Mouse (Mus musculus): Measurements from ENCODE around the gene Rfxank. TPM values are rescaled to one million over a fixed set of nuclear protein-coding genes. Genes with fewer than 3 reads are reported as not detected.

Rfxank gene
- total RNA-seq, 2 experiments from 2014 or later, result 16.0 to 16.4 TPM

- no peak for DNase-seq (ENCODE audit: low spot score in 2 of 2)
Observed at GRCm38 (mm10) chr8:70112401-70113016, 26.4 kb downstream of the Rfxank start.

- no peak for DNase-seq (ENCODE audit: low spot score in 2 of 2)
Observed at GRCm38 (mm10) chr8:70111192-70111795, 27.7 kb downstream of the Rfxank start.

GRCm38 (mm10) chr8:70110451-70110850, 28.5 kb downstream of the Rfxank start:
- no peak for DNase-seq (ENCODE audit: low spot score in 2 of 2)

GRCm38 (mm10) chr8:70104922-70105321, 34.0 kb downstream of the Rfxank start:
- no peak for DNase-seq (ENCODE audit: low spot score in 2 of 2)

GRCm38 (mm10) chr8:70104506-70104905, 34.4 kb downstream of the Rfxank start:
- peak in 1 of 2 experiments; percentile 64 for DNase-seq (ENCODE audit: low spot score in 2 of 2)

GRCm38 (mm10) chr8:70100241-70100640, 38.7 kb downstream of the Rfxank start:
- no peak for DNase-seq (ENCODE audit: low spot score in 2 of 2)

- DNase-seq (ENCODE audit: low spot score in 2 of 2), result peak in 1 of 2 experiments; percentile 66
Observed at GRCm38 (mm10) chr8:70099276-70099675, 39.7 kb downstream of the Rfxank start.

GRCm38 (mm10) chr8:70092786-70093185, 46.2 kb downstream of the Rfxank start:
- no peak for DNase-seq (ENCODE audit: low spot score in 2 of 2)

GRCm38 (mm10) chr8:70089296-70089960, 49.5 kb downstream of the Rfxank start:
- no peak for DNase-seq (ENCODE audit: low spot score in 2 of 2)

- peak; percentile 60 to 74 for DNase-seq (ENCODE audit: low spot score in 2 of 2)
Observed at GRCm38 (mm10) chr8:70087836-70088650, 50.9 kb downstream of the Rfxank start.

GRCm38 (mm10) chr8:70087237-70087636, 51.7 kb downstream of the Rfxank start:
- DNase-seq (ENCODE audit: low spot score in 2 of 2), result no peak

- no peak for DNase-seq (ENCODE audit: low spot score in 2 of 2)
Observed at GRCm38 (mm10) chr8:70086151-70086550, 52.8 kb downstream of the Rfxank start.

- DNase-seq (ENCODE audit: low spot score in 2 of 2), result no peak
Observed at GRCm38 (mm10) chr8:70084191-70085065, 54.5 kb downstream of the Rfxank start.

GRCm38 (mm10) chr8:70083285-70083684, 55.7 kb downstream of the Rfxank start, which contains the start of gene Hapln4:
Hapln4 (plus strand) TSS chr8:70083457.
- peak in 1 of 2 experiments; percentile 63 for DNase-seq (ENCODE audit: low spot score in 2 of 2)

- no peak for DNase-seq (ENCODE audit: low spot score in 2 of 2)
Observed at GRCm38 (mm10) chr8:70081976-70082375, 57.0 kb downstream of the Rfxank start.

Small RNAs within 50 kb of the gene (microRNA-seq; reads per million reads assigned to microRNA genes)
- 11.1 reads per million in 2 experiments for gene Mir7066

Other genes with a start within 250 kb of the Rfxank start
- gene Tssk6, start 237.0 kb downstream of the Rfxank start, total RNA-seq (2021), result under 1 TPM; 0.25 to 0.33 TPM
- gene Ndufa13, start 236.6 kb downstream of the Rfxank start, total RNA-seq (2021), result 100 to 1,000 TPM; 154 to 158 TPM
- 10 to 100 TPM; 37.5 to 39.6 TPM for gene Yjefn3, start 236.4 kb downstream of the Rfxank start, total RNA-seq (2021)
- 10 to 100 TPM; 32.5 to 37.3 TPM for gene Gatad2a, start 142.8 kb downstream of the Rfxank start, total RNA-seq (2021)
- gene Mau2, start 96.4 kb downstream of the Rfxank start, total RNA-seq (2021), result 10 to 100 TPM; 70.4 to 72.5 TPM
- gene Sugp1, start 96.3 kb downstream of the Rfxank start, total RNA-seq (2021), result 10 to 100 TPM; 48.3 to 51.7 TPM
- 1 to 10 TPM; 5.3 to 7.5 TPM for gene Tm6sf2, start 66.2 kb downstream of the Rfxank start, total RNA-seq (2021)
- 100 to 1,000 TPM in 1 of 2 experiments, 10 to 100 TPM in 1; 89.6 to 104 TPM for gene Hapln4, start 55.7 kb downstream of the Rfxank start, total RNA-seq (2021)
- gene Ncan, start 18.3 kb downstream of the Rfxank start, total RNA-seq (2021), result 100 to 1,000 TPM; 122 to 124 TPM
- 10 to 100 TPM; 28.1 to 30.1 TPM for gene Nr2c2ap, start 7.8 kb downstream of the Rfxank start, total RNA-seq (2021)
- gene Borcs8, start 345 bp upstream of the Rfxank start, total RNA-seq (2021), result 10 to 100 TPM; 45.3 to 47.7 TPM
- gene Mef2b, start 557 bp upstream of the Rfxank start, total RNA-seq (2021), result under 1 TPM; 0.28 to 0.57 TPM
- 10 to 100 TPM; 49.9 to 50.3 TPM for gene Tmem161a, start 33.2 kb upstream of the Rfxank start, total RNA-seq (2021)
- 10 to 100 TPM; 39.3 to 41.8 TPM for gene Slc25a42, start 73.2 kb upstream of the Rfxank start, total RNA-seq (2021)
- 100 to 1,000 TPM; 112 to 123 TPM for gene Sugp2, start 95.1 kb upstream of the Rfxank start, total RNA-seq (2021)
- 10 to 100 TPM; 41.2 to 41.4 TPM for gene Armc6, start 95.3 kb upstream of the Rfxank start, total RNA-seq (2021)
- gene Homer3, start 143.7 kb upstream of the Rfxank start, total RNA-seq (2021), result 10 to 100 TPM; 71.9 to 76.0 TPM
- gene Ddx49, start 163.3 kb upstream of the Rfxank start, total RNA-seq (2021), result 10 to 100 TPM; 36.3 to 49.0 TPM
- 100 to 1,000 TPM; 125 to 149 TPM for gene Cope, start 163.4 kb upstream of the Rfxank start, total RNA-seq (2021)
- gene Cers1, start 176.6 kb upstream of the Rfxank start, total RNA-seq (2021), result 100 to 1,000 TPM; 112 to 116 TPM
- gene Gdf1, start 190.7 kb upstream of the Rfxank start, total RNA-seq (2021), result 10 to 100 TPM; 15.1 to 18.2 TPM
- 10 to 100 TPM; 74.5 to 75.6 TPM for gene Upf1, start 214.1 kb upstream of the Rfxank start, total RNA-seq (2021)
- gene Comp, start 234.4 kb upstream of the Rfxank start, total RNA-seq (2021), result under 1 TPM; 0.13 to 0.42 TPM